Mouse (Mus musculus): Measurements from ENCODE around the gene Hnrnpu. TPM values are rescaled to one million over a fixed set of nuclear protein-coding genes. Genes with fewer than 3 reads are reported as not detected.

Gene Hnrnpu
- polyA plus RNA-seq (2014; fragmentation: Nextera tagmentation; extraction: Ambion mirVana), result 801 and 816 TPM in 2 replicates

GRCm38 (mm10) chr1:178337551-178338317 is at the start of gene Hnrnpu:
Hnrnpu (minus strand) TSS chr1:178337797.
- Histone ChIP-seq H3K4me2 (ENCODE audit: low read depth) (peak within 1 kb of the TSS; percentile 43), H3K9me3 (ENCODE audit: control insufficient read depth, low read length) (no peaks in the 10 kb centered on the region), H3K27ac (ENCODE audit: low read depth, low read length) (peak within 1 kb of the TSS; percentile 99), H3K4me1 (ENCODE audit: control insufficient read depth, insufficient read depth, low read length) (peaks cover 15% of the 10 kb centered on the region), H3K27me3 (ENCODE audit: control insufficient read depth, insufficient read depth, low read length) (no peaks in the 10 kb centered on the region), H3K9ac (ENCODE audit: low read length) (peak within 1 kb of the TSS; percentile 100), H3K4me3 (ENCODE audit: low read depth, low read length) (peak within 1 kb of the TSS; percentile 100), H3K36me3 (ENCODE audit: control insufficient read depth, insufficient read depth, low read length) (peaks cover 8% of the 10 kb centered on the region)
- DNase-seq (ENCODE audit: low spot score), result peak; percentile 98
- under 1% methylated on average over 73 of the region's 73 CpGs for WGBS
- ATAC-seq (ENCODE audit: insufficient read depth, low FRiP score, low TSS enrichment), result peak; percentile 84

- Histone ChIP-seq H3K4me2 (ENCODE audit: low read depth) (no peak overlapping the region), H3K27ac (ENCODE audit: low read depth, low read length) (no peak overlapping the region), H3K36me3 (ENCODE audit: control insufficient read depth, insufficient read depth, low read length) (no peaks in the 10 kb centered on the region), H3K4me3 (ENCODE audit: low read depth, low read length) (no peak overlapping the region), H3K4me1 (ENCODE audit: control insufficient read depth, insufficient read depth, low read length) (no peaks in the 10 kb centered on the region), H3K27me3 (ENCODE audit: control insufficient read depth, insufficient read depth, low read length) (no peaks in the 10 kb centered on the region), H3K9ac (ENCODE audit: low read length) (no peak overlapping the region), H3K9me3 (ENCODE audit: control insufficient read depth, low read length) (no peaks in the 10 kb centered on the region)
- DNase-seq (ENCODE audit: low spot score) (no peak), ATAC-seq (ENCODE audit: insufficient read depth, low FRiP score, low TSS enrichment) (no peak)
Observed at GRCm38 (mm10) chr1:178382165-178382564, 44.6 kb upstream of the Hnrnpu start.

GRCm38 (mm10) chr1:178379224-178379623 is 41.6 kb upstream of the Hnrnpu start:
- no peaks in the 10 kb centered on the region for H3K9me3 ChIP-seq (ENCODE audit: control insufficient read depth, low read length)
- H3K4me1 ChIP-seq (ENCODE audit: control insufficient read depth, insufficient read depth, low read length), result no peaks in the 10 kb centered on the region
- H3K27ac ChIP-seq (ENCODE audit: low read depth, low read length), result no peak overlapping the region
- H3K27me3 ChIP-seq (ENCODE audit: control insufficient read depth, insufficient read depth, low read length), result no peaks in the 10 kb centered on the region
- no peaks in the 10 kb centered on the region for H3K36me3 ChIP-seq (ENCODE audit: control insufficient read depth, insufficient read depth, low read length)
- no peak overlapping the region for H3K9ac ChIP-seq (ENCODE audit: low read length)
- ATAC-seq (ENCODE audit: insufficient read depth, low FRiP score, low TSS enrichment) (no peak), DNase-seq (ENCODE audit: low spot score) (no peak)
- 100% methylated on average over 1 of the region's 1 CpGs for WGBS
- H3K4me3 ChIP-seq (ENCODE audit: low read depth, low read length), result no peak overlapping the region
- H3K4me2 ChIP-seq (ENCODE audit: low read depth), result no peak overlapping the region

GRCm38 (mm10) chr1:178378115-178378514 is 40.5 kb upstream of the Hnrnpu start:
- Histone ChIP-seq H3K9ac (ENCODE audit: low read length) (no peak overlapping the region), H3K9me3 (ENCODE audit: control insufficient read depth, low read length) (no peaks in the 10 kb centered on the region), H3K27ac (ENCODE audit: low read depth, low read length) (no peak overlapping the region), H3K4me3 (ENCODE audit: low read depth, low read length) (no peak overlapping the region), H3K4me2 (ENCODE audit: low read depth) (no peak overlapping the region), H3K36me3 (ENCODE audit: control insufficient read depth, insufficient read depth, low read length) (no peaks in the 10 kb centered on the region), H3K27me3 (ENCODE audit: control insufficient read depth, insufficient read depth, low read length) (no peaks in the 10 kb centered on the region), H3K4me1 (ENCODE audit: control insufficient read depth, insufficient read depth, low read length) (no peaks in the 10 kb centered on the region)
- no peak for DNase-seq (ENCODE audit: low spot score)
- no peak for ATAC-seq (ENCODE audit: insufficient read depth, low FRiP score, low TSS enrichment)
- WGBS, result 82% methylated on average over 3 of the region's 3 CpGs

- Histone ChIP-seq H3K9me3 (ENCODE audit: control insufficient read depth, low read length) (no peaks in the 10 kb centered on the region), H3K36me3 (ENCODE audit: control insufficient read depth, insufficient read depth, low read length) (no peaks in the 10 kb centered on the region), H3K4me1 (ENCODE audit: control insufficient read depth, insufficient read depth, low read length) (no peaks in the 10 kb centered on the region), H3K27me3 (ENCODE audit: control insufficient read depth, insufficient read depth, low read length) (no peaks in the 10 kb centered on the region), H3K27ac (ENCODE audit: low read depth, low read length) (no peak overlapping the region), H3K9ac (ENCODE audit: low read length) (no peak overlapping the region), H3K4me3 (ENCODE audit: low read depth, low read length) (no peak overlapping the region), H3K4me2 (ENCODE audit: low read depth) (no peak overlapping the region)
- 88% methylated on average over 2 of the region's 2 CpGs for WGBS
- ATAC-seq (ENCODE audit: insufficient read depth, low FRiP score, low TSS enrichment), result no peak
- DNase-seq (ENCODE audit: low spot score), result no peak
Observed at GRCm38 (mm10) chr1:178376907-178377306, 39.3 kb upstream of the Hnrnpu start.

- ATAC-seq (ENCODE audit: insufficient read depth, low FRiP score, low TSS enrichment), result no peak
- H3K4me3 ChIP-seq (ENCODE audit: low read depth, low read length), result no peak overlapping the region
- DNase-seq (ENCODE audit: low spot score), result no peak
- no peak overlapping the region for H3K9ac ChIP-seq (ENCODE audit: low read length)
- H3K36me3 ChIP-seq (ENCODE audit: control insufficient read depth, insufficient read depth, low read length), result no peaks in the 10 kb centered on the region
- H3K4me1 ChIP-seq (ENCODE audit: control insufficient read depth, insufficient read depth, low read length), result no peaks in the 10 kb centered on the region
- 86% methylated on average over 2 of the region's 2 CpGs for WGBS
- no peaks in the 10 kb centered on the region for H3K27me3 ChIP-seq (ENCODE audit: control insufficient read depth, insufficient read depth, low read length)
- H3K27ac ChIP-seq (ENCODE audit: low read depth, low read length), result no peak overlapping the region
- no peaks in the 10 kb centered on the region for H3K9me3 ChIP-seq (ENCODE audit: control insufficient read depth, low read length)
- no peak overlapping the region for H3K4me2 ChIP-seq (ENCODE audit: low read depth)
Observed at GRCm38 (mm10) chr1:178376061-178376460, 38.5 kb upstream of the Hnrnpu start.

GRCm38 (mm10) chr1:178375381-178375780 is 37.8 kb upstream of the Hnrnpu start:
- Histone ChIP-seq H3K36me3 (ENCODE audit: control insufficient read depth, insufficient read depth, low read length) (no peaks in the 10 kb centered on the region), H3K27me3 (ENCODE audit: control insufficient read depth, insufficient read depth, low read length) (no peaks in the 10 kb centered on the region), H3K9ac (ENCODE audit: low read length) (no peak overlapping the region), H3K9me3 (ENCODE audit: control insufficient read depth, low read length) (no peaks in the 10 kb centered on the region), H3K4me2 (ENCODE audit: low read depth) (no peak overlapping the region), H3K4me3 (ENCODE audit: low read depth, low read length) (no peak overlapping the region), H3K4me1 (ENCODE audit: control insufficient read depth, insufficient read depth, low read length) (no peaks in the 10 kb centered on the region), H3K27ac (ENCODE audit: low read depth, low read length) (no peak overlapping the region)
- no peak for ATAC-seq (ENCODE audit: insufficient read depth, low FRiP score, low TSS enrichment)
- DNase-seq (ENCODE audit: low spot score), result no peak

GRCm38 (mm10) chr1:178372681-178373080 is 35.1 kb upstream of the Hnrnpu start:
- ATAC-seq (ENCODE audit: insufficient read depth, low FRiP score, low TSS enrichment) (no peak), DNase-seq (ENCODE audit: low spot score) (no peak)
- Histone ChIP-seq H3K36me3 (ENCODE audit: control insufficient read depth, insufficient read depth, low read length) (no peaks in the 10 kb centered on the region), H3K27ac (ENCODE audit: low read depth, low read length) (no peak overlapping the region), H3K27me3 (ENCODE audit: control insufficient read depth, insufficient read depth, low read length) (no peaks in the 10 kb centered on the region), H3K9ac (ENCODE audit: low read length) (no peak overlapping the region), H3K4me2 (ENCODE audit: low read depth) (no peak overlapping the region), H3K9me3 (ENCODE audit: control insufficient read depth, low read length) (no peaks in the 10 kb centered on the region), H3K4me1 (ENCODE audit: control insufficient read depth, insufficient read depth, low read length) (0 out of 2 replicates have a peak, but pooled peaks cover 4% of the 10 kb centered on the region), H3K4me3 (ENCODE audit: low read depth, low read length) (no peak overlapping the region)
- WGBS, result 88% methylated on average over 4 of the region's 4 CpGs

GRCm38 (mm10) chr1:178369272-178369651 is 31.7 kb upstream of the Hnrnpu start:
- ATAC-seq (ENCODE audit: insufficient read depth, low FRiP score, low TSS enrichment) (peak; percentile 74), DNase-seq (ENCODE audit: low spot score) (peak; percentile 55)
- WGBS, result 2% methylated on average over 11 of the region's 11 CpGs
- Histone ChIP-seq H3K4me3 (ENCODE audit: low read depth, low read length) (peak overlapping the region; percentile 42), H3K4me1 (ENCODE audit: control insufficient read depth, insufficient read depth, low read length) (0 out of 2 replicates have a peak, but pooled peaks cover 4% of the 10 kb centered on the region), H3K27me3 (ENCODE audit: control insufficient read depth, insufficient read depth, low read length) (no peaks in the 10 kb centered on the region), H3K36me3 (ENCODE audit: control insufficient read depth, insufficient read depth, low read length) (no peaks in the 10 kb centered on the region), H3K9ac (ENCODE audit: low read length) (peak overlapping the region; percentile 63), H3K4me2 (ENCODE audit: low read depth) (peak overlapping the region; percentile 81), H3K27ac (ENCODE audit: low read depth, low read length) (peak overlapping the region; percentile 47), H3K9me3 (ENCODE audit: control insufficient read depth, low read length) (no peaks in the 10 kb centered on the region)
